Mouse (Mus musculus) intestine, embryonic 14.5 days (tissue): ENCODE measurements around the gene Pdgfc. TPM values are rescaled to one million over a fixed set of nuclear protein-coding genes. Genes with fewer than 3 reads are reported as not detected.
A peak's percentile ranks its signal among the peaks of the same experiment; 100 is the strongest.

Experiments used
- ATAC-seq: fragments of 200-750 bp; cut with Nextera tagmentation; replicated peaks from 2 replicates; pipeline ENCODE4 v1.8.0; 2017; ENCODE audit warnings: low read depth, moderate number of reproducible peaks, moderate TSS enrichment, moderate library complexity; ENCODE audit not compliant: low FRiP score, low TSS enrichment
- DNase-seq: peaks from one replicate; pipeline ENCODE4 v3.0.0-alpha.2; 2018; ENCODE audit warnings: low spot score
- H3K27ac ChIP-seq: fragments of 300-500 bp; sonication (generic); 2 replicates; pipeline ENCODE4 v1.5.1; 2014; ENCODE audit warnings: low read depth, mild to moderate bottlenecking, control low read depth
- H3K27me3 ChIP-seq: fragments of 300-500 bp; sonication (generic); replicated peaks from 2 replicates; pipeline ENCODE4 v1.6.1; 2014; ENCODE audit warnings: low read length, control low read depth; ENCODE audit not compliant: control insufficient read depth, insufficient read depth
- H3K36me3 ChIP-seq: fragments of 300-500 bp; sonication (generic); 2 replicates; pipeline ENCODE4 v1.6.1; 2014; ENCODE audit warnings: low read length, control low read depth; ENCODE audit not compliant: control insufficient read depth, insufficient read depth
- H3K4me1 ChIP-seq: fragments of 300-500 bp; sonication (generic); replicated peaks from 2 replicates; pipeline ENCODE4 v1.6.1; 2014; ENCODE audit warnings: low read length, control low read depth, mixed read lengths; ENCODE audit not compliant: control insufficient read depth, insufficient read depth
- H3K4me2 ChIP-seq: fragments of 300-500 bp; sonication (generic); 2 replicates; pipeline ENCODE4 v1.6.1; 2014; ENCODE audit warnings: low read length
- H3K4me3 ChIP-seq: fragments of 300-500 bp; sonication (generic); 2 replicates; pipeline ENCODE4 v1.5.1; 2014; ENCODE audit warnings: low read depth, low read length, control low read depth, mixed read lengths
- H3K9ac ChIP-seq: fragments of 300-500 bp; sonication (generic); 2 replicates; pipeline ENCODE4 v1.6.1; 2014; ENCODE audit warnings: mild to moderate bottlenecking, low read length
- H3K9me3 ChIP-seq: fragments of 300-500 bp; sonication (generic); 2 replicates; pipeline ENCODE4 v1.6.1; 2016; ENCODE audit warnings: low read length, control low read depth; ENCODE audit not compliant: control insufficient read depth
- WGBS: fragments of 180-500 bp; shearing (Covaris S2); extraction: QIAGEN DNeasy Blood & Tissue Kit; methylation state at CpG from one replicate; pipeline ENCODE4 v1.1.7; 2014; 5-methylcytosine and 5-hydroxymethylcytosine counted together
- polyA plus RNA-seq: library from polyadenylated mRNA; unstranded; fragments of >200 nt; fragmentation: Nextera tagmentation; extraction: Ambion mirVana; gene quantifications from 2 replicates; pipeline ENCODE4 v1.2.1, GENCODE M21; 2014

The Pdgfc gene
- polyA plus RNA-seq, 1 experiment from 2014 or later = 22.8 TPM

- DNase-seq (no peak), ATAC-seq (no peak)
These were observed 10.5 kb upstream of the Pdgfc start for GRCm38 (mm10) chr3:81025568-81026213.

DNA sequence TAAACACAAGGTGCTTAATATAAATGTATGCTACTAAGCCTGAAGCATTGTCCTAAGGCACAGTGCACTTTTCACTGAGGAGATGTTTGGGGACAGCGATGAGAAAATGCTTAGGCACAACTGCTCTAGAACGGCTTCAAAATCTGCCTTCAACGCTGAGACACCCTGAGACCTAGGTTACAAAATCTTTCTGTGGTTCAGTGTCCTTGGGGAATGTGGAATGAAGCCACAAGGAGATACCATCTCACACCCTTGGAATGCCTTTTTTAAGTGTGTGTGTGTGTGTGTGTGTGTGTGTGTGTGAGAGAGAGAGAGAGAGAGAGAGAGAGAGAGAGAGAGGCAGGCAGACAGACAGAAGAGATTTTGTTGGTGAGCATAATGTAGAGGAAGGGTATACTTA lies 7.9 kb upstream of the Pdgfc start:
- H3K9ac ChIP-seq = no peak overlapping the region
- no peaks in the 10 kb centered on the region for H3K9me3 ChIP-seq
- ATAC-seq = no peak
- no peaks in the 10 kb centered on the region for H3K27me3 ChIP-seq
- H3K4me1 ChIP-seq = no peaks in the 10 kb centered on the region
- 81% methylated on average over 3 of the region's 3 CpGs for WGBS
- no peak overlapping the region for H3K4me3 ChIP-seq
- no peak overlapping the region for H3K4me2 ChIP-seq
- no peak for DNase-seq
- no peaks in the 10 kb centered on the region for H3K36me3 ChIP-seq
- no peak overlapping the region for H3K27ac ChIP-seq

More at GRCm38 (mm10) chr3:81025568-81026213, 10.5 kb upstream of the Pdgfc start:
- Histone ChIP-seq H3K36me3 (no peaks in the 10 kb centered on the region), H3K9me3 (no peaks in the 10 kb centered on the region), H3K4me3 (no peak overlapping the region), H3K9ac (no peak overlapping the region), H3K4me1 (no peaks in the 10 kb centered on the region), H3K4me2 (no peak overlapping the region), H3K27me3 (no peaks in the 10 kb centered on the region), H3K27ac (no peak overlapping the region)
- WGBS = 70% methylated on average over 9 of the region's 9 CpGs

DNA sequence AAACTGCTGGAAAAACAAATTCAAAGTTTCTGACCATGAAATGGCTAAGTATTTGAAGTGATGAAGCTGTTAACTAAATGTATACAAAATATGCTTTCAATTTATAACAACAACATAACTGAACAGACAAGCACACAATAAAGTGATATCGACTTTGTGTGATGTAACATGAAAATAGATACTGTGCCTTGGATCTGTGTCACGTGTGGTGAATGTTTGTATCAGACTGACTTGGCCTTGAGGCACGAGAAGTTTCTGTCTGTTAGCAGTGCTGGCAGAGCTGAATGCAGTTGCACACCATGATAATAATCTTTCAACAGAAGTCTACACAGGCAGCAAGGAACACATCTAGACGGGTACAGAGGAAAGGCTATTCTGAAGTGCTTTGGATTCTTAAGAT lies 6.9 kb upstream of the Pdgfc start:
- no peak overlapping the region for H3K27ac ChIP-seq
- H3K4me3 ChIP-seq = no peak overlapping the region
- no peaks in the 10 kb centered on the region for H3K9me3 ChIP-seq
- WGBS = 71% methylated on average over 4 of the region's 4 CpGs
- no peaks in the 10 kb centered on the region for H3K27me3 ChIP-seq
- no peak overlapping the region for H3K9ac ChIP-seq
- no peaks in the 10 kb centered on the region for H3K36me3 ChIP-seq
- no peak overlapping the region for H3K4me2 ChIP-seq
- no peak for ATAC-seq
- H3K4me1 ChIP-seq = no peaks in the 10 kb centered on the region; the same call in 1 of the 2 replicates
- DNase-seq = no peak

GRCm38 (mm10) chr3:81029909-81030308 lies 6.3 kb upstream of the Pdgfc start:
- Histone ChIP-seq H3K36me3 (no peaks in the 10 kb centered on the region), H3K27me3 (no peaks in the 10 kb centered on the region), H3K4me3 (no peak overlapping the region), H3K9me3 (no peaks in the 10 kb centered on the region), H3K4me1 (no peaks in the 10 kb centered on the region; the same call in 1 of the 2 replicates), H3K4me2 (no peak overlapping the region), H3K27ac (no peak overlapping the region), H3K9ac (no peak overlapping the region)
- no peak for ATAC-seq
- WGBS = 89% methylated on average over 3 of the region's 3 CpGs
- DNase-seq = no peak

GRCm38 (mm10) chr3:81030311-81030710 lies 5.9 kb upstream of the Pdgfc start:
- ATAC-seq (no peak), DNase-seq (no peak)
- no peaks in the 10 kb centered on the region; the same call in 1 of the 2 replicates for H3K4me1 ChIP-seq
- no peak overlapping the region for H3K27ac ChIP-seq
- no peaks in the 10 kb centered on the region for H3K9me3 ChIP-seq
- 85% methylated on average over 2 of the region's 2 CpGs for WGBS
- no peak overlapping the region for H3K9ac ChIP-seq
- H3K4me2 ChIP-seq = no peak overlapping the region
- no peaks in the 10 kb centered on the region for H3K36me3 ChIP-seq
- no peaks in the 10 kb centered on the region for H3K27me3 ChIP-seq
- H3K4me3 ChIP-seq = no peak overlapping the region

DNA sequence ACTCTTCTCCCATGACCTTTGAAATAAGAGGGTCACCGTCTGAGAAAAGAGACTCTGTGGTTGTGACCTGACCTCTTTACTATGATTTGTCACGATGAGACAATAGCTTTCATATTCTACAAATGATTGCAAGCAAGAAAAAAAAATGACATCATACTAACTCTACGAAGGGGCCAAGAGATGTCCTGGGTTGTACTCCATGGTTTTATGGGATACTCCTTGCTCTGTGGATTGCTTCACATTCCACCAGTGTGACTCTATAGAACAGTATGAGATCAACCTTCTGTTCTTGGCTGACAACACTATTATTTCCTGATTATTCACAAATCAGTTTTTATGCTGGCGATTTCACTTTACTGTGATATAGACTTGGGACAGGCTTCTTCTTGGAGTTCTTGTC lies 4.2 kb upstream of the Pdgfc start:
- Histone ChIP-seq H3K4me1 (no peaks in the 10 kb centered on the region; the same call in 1 of the 2 replicates), H3K9me3 (no peaks in the 10 kb centered on the region), H3K4me3 (no peak overlapping the region), H3K27me3 (no peaks in the 10 kb centered on the region), H3K4me2 (no peak overlapping the region), H3K9ac (no peak overlapping the region), H3K27ac (no peak overlapping the region), H3K36me3 (no peaks in the 10 kb centered on the region)
- 82% methylated on average over 4 of the region's 4 CpGs for WGBS
- ATAC-seq (no peak), DNase-seq (no peak)

GRCm38 (mm10) chr3:81034336-81035102 lies 1.7 kb upstream of the Pdgfc start:
- no peak for DNase-seq
- 49% methylated on average over 6 of the region's 6 CpGs for WGBS
- no peak overlapping the region for H3K9ac ChIP-seq

GRCm38 (mm10) chr3:81036554-81037311 lies 517 bp downstream of the Pdgfc start:
- peak overlapping the region; percentile 78 for H3K9ac ChIP-seq
- H3K27me3 ChIP-seq = no peaks in the 10 kb centered on the region
- peak; percentile 90 for DNase-seq
- no peaks in the 10 kb centered on the region for H3K36me3 ChIP-seq
- no peaks in the 10 kb centered on the region; the same call in 1 of the 2 replicates for H3K4me1 ChIP-seq
- 1% methylated on average over 44 of the region's 68 CpGs for WGBS
- no peaks in the 10 kb centered on the region for H3K9me3 ChIP-seq
- ATAC-seq = peak; percentile 90
- H3K27ac ChIP-seq = peak overlapping the region; percentile 88
- peak overlapping the region; percentile 78 for H3K4me3 ChIP-seq
- peak overlapping the region; percentile 83 for H3K4me2 ChIP-seq

More at GRCm38 (mm10) chr3:81034336-81035102, 1.7 kb upstream of the Pdgfc start:
- Histone ChIP-seq H3K4me3 (no peak overlapping the region), H3K4me2 (no peak overlapping the region), H3K36me3 (no peaks in the 10 kb centered on the region), H3K27ac (no peak overlapping the region), H3K27me3 (no peaks in the 10 kb centered on the region), H3K9me3 (no peaks in the 10 kb centered on the region), H3K4me1 (no peaks in the 10 kb centered on the region; the same call in 1 of the 2 replicates)
- no peak for ATAC-seq
